Mouse (Mus musculus) left cerebral cortex, adult 2 months (tissue): Measurements from ENCODE around the gene Os9. TPM values are rescaled to one million over a fixed set of nuclear protein-coding genes. Genes with fewer than 3 reads are reported as not detected.
"Not testable (repeated sequence)": the region's sequence is repeated elsewhere in the genome, so short reads cannot be mapped to it uniquely, and the experiment has no call there.

Experiments
- DNase-seq, 2 experiments: peaks; one replicate each; pipeline ENCODE4 v3.0.0; 2021 to 2022; ENCODE audit warnings: low spot score in 2 of 2, mixed read lengths in 1 of 2; ENCODE audit errors: extremely low spot score in 1 of 2
- H3K27ac ChIP-seq: fragments of 200-600 bp; 2 replicates; pipeline ENCODE4 v1.8.1; 2022
- H3K4me3 ChIP-seq: fragments of 200-600 bp; 2 replicates; pipeline ENCODE4 v1.8.1; 2022
- CTCF ChIP-seq: fragments of 200-600 bp; IDR thresholded peaks from 2 replicates; pipeline ENCODE4 v1.8.1; 2022; ENCODE audit warnings: antibody characterized with exemption, mild to moderate bottlenecking, moderate library complexity
- intact Hi-C: fragments of 180-260 bp; cut with DNase I; formaldehyde crosslinking; loops from one replicate; pipeline ENCODE4 v1.15.1; 2025
- total RNA-seq, 2 experiments: library from RNA; stranded (reverse); gene quantifications; 2 replicates each; pipeline ENCODE4 v1.2.3; 2021

The Os9 gene
- total RNA-seq, 2 experiments from 2014 or later, result 109 to 114 TPM

GRCm38 (mm10) chr10:127160728-127161127, 39.8 kb upstream of the Os9 start:
- H3K4me3 ChIP-seq, result no peak overlapping the region
- H3K27ac ChIP-seq, result no peak overlapping the region
- TF ChIP-seq CTCF, result no peak
- intact Hi-C loops, result no loop called here
- DNase-seq, result no peak

- intact Hi-C loops, result no loop called here
- no peak overlapping the region for H3K4me3 ChIP-seq
- no peak for DNase-seq
- no peak for TF ChIP-seq CTCF
- no peak overlapping the region for H3K27ac ChIP-seq
These were observed 39.1 kb upstream of the Os9 start for GRCm38 (mm10) chr10:127160081-127160480.

GRCm38 (mm10) chr10:127158471-127158870, 37.5 kb upstream of the Os9 start:
- intact Hi-C loops, result no loop called here
- H3K27ac ChIP-seq, result no peak overlapping the region
- H3K4me3 ChIP-seq, result no peak overlapping the region
- no peak for DNase-seq
- no peak for TF ChIP-seq CTCF

- H3K27ac ChIP-seq, result no peak overlapping the region
- TF ChIP-seq CTCF, result no peak
- H3K4me3 ChIP-seq, result no peak overlapping the region
- no peak for DNase-seq
- intact Hi-C loops, result no loop called here
These were observed 35.6 kb upstream of the Os9 start for GRCm38 (mm10) chr10:127156511-127156910.

GRCm38 (mm10) chr10:127156089-127156488, 35.2 kb upstream of the Os9 start:
- Histone ChIP-seq H3K27ac (no peak overlapping the region), H3K4me3 (no peak overlapping the region)
- TF ChIP-seq CTCF, result no peak
- intact Hi-C loops, result no loop called here
- no peak for DNase-seq

GRCm38 (mm10) chr10:127154652-127155051, 33.7 kb upstream of the Os9 start:
- no peak for DNase-seq
- no peak for TF ChIP-seq CTCF
- no peak overlapping the region for H3K27ac ChIP-seq
- H3K4me3 ChIP-seq, result no peak overlapping the region
- intact Hi-C loops, result no loop called here

GRCm38 (mm10) chr10:127154241-127154640, 33.3 kb upstream of the Os9 start:
- no peak overlapping the region for H3K4me3 ChIP-seq
- no peak for DNase-seq
- no peak overlapping the region for H3K27ac ChIP-seq
- intact Hi-C loops, result no loop called here
- TF ChIP-seq CTCF, result no peak

- Histone ChIP-seq H3K27ac (no peak overlapping the region), H3K4me3 (no peak overlapping the region)
- no peak for DNase-seq
- no peak for TF ChIP-seq CTCF
- intact Hi-C loops, result no loop called here
These were observed 32.4 kb upstream of the Os9 start for GRCm38 (mm10) chr10:127153323-127153722.

GRCm38 (mm10) chr10:127152556-127152955, 31.6 kb upstream of the Os9 start:
- intact Hi-C loops, H3K4me3 ChIP-seq, DNase-seq, H3K27ac ChIP-seq: not testable (repeated sequence)

GRCm38 (mm10) chr10:127151233-127151632, 30.3 kb upstream of the Os9 start:
- intact Hi-C loops, DNase-seq: not testable (repeated sequence)

GRCm38 (mm10) chr10:127150471-127150872, 29.5 kb upstream of the Os9 start:
- DNase-seq, result no peak

More at GRCm38 (mm10) chr10:127151233-127151632, 30.3 kb upstream of the Os9 start:
- H3K4me3 ChIP-seq, H3K27ac ChIP-seq: not testable (repeated sequence)

GRCm38 (mm10) chr10:127147135-127147534, 26.2 kb upstream of the Os9 start:
- no peak for TF ChIP-seq CTCF
- no peak overlapping the region for H3K4me3 ChIP-seq
- no peak for DNase-seq
- intact Hi-C loops, result no loop called here
- H3K27ac ChIP-seq, result no peak overlapping the region

More at GRCm38 (mm10) chr10:127150471-127150872, 29.5 kb upstream of the Os9 start:
- no peak for TF ChIP-seq CTCF
- Histone ChIP-seq H3K27ac (no peak overlapping the region), H3K4me3 (no peak overlapping the region)
- intact Hi-C loops, result no loop called here

- intact Hi-C loops, result no loop called here
- no peak for DNase-seq
- Histone ChIP-seq H3K4me3 (no peak overlapping the region), H3K27ac (no peak overlapping the region)
- TF ChIP-seq CTCF, result no peak
These were observed 24.4 kb upstream of the Os9 start for GRCm38 (mm10) chr10:127145303-127145702.
